Mouse (Mus musculus) leukemia stem cell, adult 10-12 weeks (primary cell): Measurements from ENCODE around the gene Patj. TPM values are rescaled to one million over a fixed set of nuclear protein-coding genes. Genes with fewer than 3 reads are reported as not detected.

Source experiments
- polyA plus RNA-seq: library from polyadenylated mRNA; stranded (reverse); fragments of >175 nt; gene quantifications from 2 replicates; pipeline ENCODE4 v1.2.3, GENCODE M21; 2012; ENCODE audit warnings: low replicate concordance

Gene Patj
- polyA plus RNA-seq, result 0.23 and 0.49 TPM in 2 replicates

GRCm38 (mm10) chr4:98395690-98396437 is at the start of gene Patj:
Patj (plus strand) TSS chr4:98395785.

GRCm38 (mm10) chr4:98382716-98383424 is 12.7 kb upstream of the Patj start, which contains the start of gene Tm2d1:
Tm2d1 (minus strand) TSS chr4:98383306.

GRCm38 (mm10) chr4:98726590-98727237 is 331.1 kb downstream of the Patj start, which contains the start of gene L1td1:
L1td1 (plus strand) TSS chr4:98726734.

Other genes starting within 250 kb of the Patj start
- 21.0 and 25.2 TPM in 2 replicates for gene Tm2d1, start 12.5 kb upstream of the Patj start, polyA plus RNA-seq